Mouse (Mus musculus): ENCODE measurements around the gene Olfr948.

DNA sequence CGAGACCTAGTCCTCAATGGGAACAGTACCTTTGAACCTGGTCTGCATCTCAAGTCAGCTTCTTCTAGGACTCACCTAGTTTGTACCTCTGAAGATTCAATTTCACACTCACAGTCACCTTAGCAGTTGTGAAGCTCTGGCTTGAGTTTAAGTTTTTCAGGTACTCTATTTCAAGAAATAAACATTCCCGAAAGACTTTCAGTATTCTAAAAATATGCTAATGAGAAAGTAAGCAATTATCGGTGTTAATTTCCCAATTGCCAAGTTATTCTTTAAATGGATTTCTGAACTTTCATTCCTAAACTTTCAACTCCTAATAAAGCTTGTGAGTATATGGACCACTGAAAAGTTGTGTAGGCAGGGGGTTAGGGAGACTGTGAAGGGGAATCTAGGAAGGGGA is 49.1 kb downstream of the Olfr948 start, which contains the start of gene Olfr945:
- TF ChIP-seq CTCF (IDR thresholded peaks at IDR 0.05; ENCODE audit: insufficient read depth, low read depth, low read length) = no peak
- no peak for TF ChIP-seq POLR2A (IDR thresholded peaks at IDR 0.05; ENCODE audit: insufficient read depth, low read depth, low read length)

All from olfactory bulb, adult 2 months (tissue).